Mouse (Mus musculus) lung, adult 2 months (tissue): ENCODE results near the gene Adat1. TPM values are rescaled to one million over a fixed set of nuclear protein-coding genes. Genes with fewer than 3 reads are reported as not detected.
A peak's percentile ranks its signal among the peaks of the same experiment; 100 is the strongest.

ENCODE experiments used
- DNase-seq: peaks from one replicate; pipeline ENCODE4 v3.0.0; 2022
- H3K4me1 ChIP-seq: fragments of 200-500 bp; 2 replicates; pipeline ENCODE4 v1.6.1; 2011; ENCODE audit warnings: low read length; ENCODE audit not compliant: control insufficient read depth, insufficient read depth
- H3K4me3 ChIP-seq: fragments of 200-500 bp; replicated peaks from 2 replicates; pipeline ENCODE3; 2011; ENCODE audit warnings: low read depth, mild to moderate bottlenecking, control low read depth, low read length; ENCODE audit errors: extremely low read depth
- CTCF ChIP-seq: fragments of 200-500 bp; IDR thresholded peaks from 2 replicates; pipeline ENCODE4 v1.5.1; 2011; ENCODE audit warnings: mild to moderate bottlenecking, low read length, control low read depth; ENCODE audit not compliant: insufficient read depth
- POLR2A ChIP-seq: fragments of 200-500 bp; IDR thresholded peaks from 2 replicates; pipeline ENCODE4 v1.6.1; 2011; ENCODE audit warnings: low read depth, mild to moderate bottlenecking, control low read depth, low read length, borderline replicate concordance; ENCODE audit errors: extremely low read depth
- WGBS: fragments of 180-500 bp; shearing (Covaris S2); methylation state at CpG from one replicate; pipeline ENCODE4 v1.1.7; 2018; 5-methylcytosine and 5-hydroxymethylcytosine counted together
- polyA plus RNA-seq: library from polyadenylated mRNA; depleted of rRNA; stranded (reverse); fragments of >200 nt; gene quantifications from 2 replicates; pipeline ENCODE4 v1.2.3, GENCODE M21; 2012; rRNA removed

Adat1 gene
- polyA plus RNA-seq, 1 experiment = 2.7 TPM

DNA sequence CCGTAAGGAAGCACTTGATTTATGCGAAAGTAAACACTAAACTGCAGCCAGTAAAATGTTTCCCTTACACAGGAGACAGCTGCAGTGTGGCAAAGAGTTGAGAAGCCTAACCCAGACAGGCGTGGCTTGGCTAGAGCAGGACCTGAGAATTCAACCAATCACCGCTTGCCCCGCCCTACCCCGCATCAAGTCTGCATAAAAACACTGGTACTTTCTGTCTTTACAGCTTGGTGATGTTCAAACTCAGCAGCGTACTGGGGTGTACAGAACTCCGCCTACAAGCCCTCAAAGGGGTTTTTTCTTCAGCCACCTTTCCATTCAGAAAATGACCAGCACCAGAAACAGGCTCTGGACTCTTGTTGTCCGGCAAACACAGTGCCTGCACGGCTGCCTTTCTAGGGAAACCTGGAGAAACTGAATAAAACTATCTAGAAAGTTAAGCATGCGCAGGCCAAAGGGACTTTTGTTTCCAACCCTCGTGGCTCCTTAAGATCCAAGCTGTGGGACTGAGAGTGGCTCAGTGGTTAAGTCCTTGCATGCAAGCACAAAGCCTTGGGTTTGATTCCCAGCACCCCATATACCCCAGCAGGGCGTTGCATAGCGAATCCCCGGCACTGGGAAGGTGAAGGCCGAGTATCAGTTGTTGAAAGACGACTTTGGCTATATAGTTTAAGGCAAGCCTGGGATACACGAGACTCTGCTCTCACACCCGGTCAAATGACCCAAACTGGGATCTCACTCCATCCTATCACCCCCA lies 59.3 kb downstream of the Adat1 start:
- TF ChIP-seq POLR2A = no peak
- DNase-seq = peak; percentile 56
- Histone ChIP-seq H3K4me3 (peak overlapping the region; percentile 64), H3K4me1 (no peaks in the 10 kb centered on the region)
- WGBS = 27% methylated on average over 19 of the region's 19 CpGs

DNA sequence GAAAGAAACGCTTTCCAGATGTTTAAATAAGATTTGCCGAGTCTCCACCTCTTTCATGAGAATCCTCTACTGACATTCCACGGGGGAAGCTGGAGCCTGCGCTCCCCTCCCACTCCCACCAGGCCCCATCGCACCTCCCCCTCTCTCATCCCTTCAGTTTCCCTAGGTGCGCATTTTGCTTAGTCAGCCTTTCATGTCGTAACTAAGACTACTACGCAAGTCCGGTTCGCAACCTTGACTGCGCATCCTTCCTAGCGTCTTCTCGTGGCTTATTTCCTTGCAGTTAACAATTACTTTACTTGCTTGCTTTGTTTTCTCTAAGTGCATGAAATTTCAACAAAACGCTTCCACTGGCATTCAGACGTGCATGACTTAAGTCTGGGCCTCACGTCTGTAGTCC lies 60.4 kb downstream of the Adat1 start:
- H3K4me1 ChIP-seq = no peaks in the 10 kb centered on the region
- no peak overlapping the region for H3K4me3 ChIP-seq
- no peak for DNase-seq
- TF ChIP-seq POLR2A = no peak
- TF ChIP-seq CTCF = no peak
- WGBS = 82% methylated on average over 16 of the region's 16 CpGs

DNA sequence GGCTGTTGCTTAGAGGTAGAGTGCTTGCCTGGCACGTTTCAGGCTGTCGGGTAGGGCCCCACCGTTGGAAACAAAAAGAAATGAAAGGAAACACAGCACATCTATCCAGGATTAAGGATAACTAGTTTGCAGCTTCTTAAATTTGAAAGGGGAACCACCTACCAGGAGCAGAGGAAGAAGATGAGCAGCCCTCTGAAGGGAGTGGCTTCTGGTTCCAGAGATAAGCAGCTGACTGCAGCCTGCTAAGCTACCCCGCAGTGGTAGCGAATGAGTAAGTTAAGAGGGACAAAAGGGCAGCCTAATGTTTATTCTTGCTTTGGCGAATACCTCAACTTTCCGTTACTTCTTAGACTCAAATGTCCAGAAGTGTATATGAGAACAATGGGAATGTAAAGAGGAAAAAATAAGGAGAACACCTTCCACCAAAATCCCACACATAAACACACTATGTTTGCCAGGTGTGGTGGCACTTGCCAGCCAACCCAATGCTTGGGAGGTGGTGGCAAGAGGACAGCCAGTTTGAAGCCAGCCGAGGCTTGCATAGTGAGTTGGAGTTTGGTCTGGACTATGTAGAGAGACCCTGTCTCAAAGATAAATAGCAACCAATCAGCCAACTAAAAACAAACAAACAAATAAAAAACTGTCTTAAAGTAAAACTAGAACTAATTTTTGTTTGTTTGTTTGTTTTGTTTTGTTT lies 62.3 kb downstream of the Adat1 start:
- no peak for DNase-seq
- Histone ChIP-seq H3K4me3 (no peak overlapping the region), H3K4me1 (no peaks in the 10 kb centered on the region)
- no peak for TF ChIP-seq POLR2A
- TF ChIP-seq CTCF = no peak
- 55% methylated on average over 8 of the region's 8 CpGs for WGBS

DNA sequence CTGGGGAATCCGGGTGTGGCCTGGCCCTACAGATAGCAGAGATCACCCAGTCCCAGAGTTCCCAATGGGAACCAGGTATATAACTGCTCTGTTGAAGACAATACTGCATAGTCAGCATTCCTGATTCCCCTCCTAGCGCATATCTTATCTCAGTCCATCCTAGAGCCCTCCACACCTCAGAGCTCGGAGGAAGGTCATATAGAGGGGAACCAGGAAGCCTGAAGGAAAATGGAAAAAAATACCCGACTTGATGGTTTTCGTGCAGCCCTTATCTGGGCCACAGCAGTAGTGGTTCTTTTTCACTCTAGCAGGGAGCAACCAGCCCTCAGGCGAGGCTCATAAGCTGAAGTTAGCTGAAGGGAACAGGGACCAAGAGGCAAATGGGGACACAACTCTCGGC lies 67.1 kb downstream of the Adat1 start:
- Histone ChIP-seq H3K4me3 (no peak overlapping the region), H3K4me1 (no peaks in the 10 kb centered on the region)
- 81% methylated on average over 7 of the region's 7 CpGs for WGBS
- no peak for DNase-seq
- no peak for TF ChIP-seq CTCF
- no peak for TF ChIP-seq POLR2A

DNA sequence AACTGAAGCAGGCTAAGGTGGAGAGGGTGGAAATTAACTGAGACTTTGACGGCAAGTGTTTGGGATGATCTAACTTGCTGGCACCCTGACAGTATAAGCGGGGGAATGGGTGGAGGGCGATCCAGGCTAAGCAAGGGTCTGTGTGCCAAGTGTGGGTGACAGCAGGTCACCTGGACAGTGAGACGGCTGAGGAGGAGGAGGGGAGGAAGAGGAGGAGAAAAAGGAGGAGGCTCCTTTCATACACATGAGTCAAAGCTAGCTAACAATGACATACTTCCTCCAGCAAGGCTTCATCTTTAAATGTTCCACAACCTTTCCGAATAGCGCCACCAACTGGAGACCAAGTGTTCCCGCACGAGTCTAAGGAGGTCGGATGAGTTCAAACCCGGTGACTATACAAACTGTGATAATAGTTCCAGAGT lies 68.7 kb downstream of the Adat1 start:
- TF ChIP-seq CTCF (peak; percentile 70), POLR2A (no peak)
- 6% methylated on average over 10 of the region's 10 CpGs for WGBS
- peak; percentile 48 for DNase-seq
- Histone ChIP-seq H3K4me1 (no peaks in the 10 kb centered on the region), H3K4me3 (peak overlapping the region; percentile 69)

DNA sequence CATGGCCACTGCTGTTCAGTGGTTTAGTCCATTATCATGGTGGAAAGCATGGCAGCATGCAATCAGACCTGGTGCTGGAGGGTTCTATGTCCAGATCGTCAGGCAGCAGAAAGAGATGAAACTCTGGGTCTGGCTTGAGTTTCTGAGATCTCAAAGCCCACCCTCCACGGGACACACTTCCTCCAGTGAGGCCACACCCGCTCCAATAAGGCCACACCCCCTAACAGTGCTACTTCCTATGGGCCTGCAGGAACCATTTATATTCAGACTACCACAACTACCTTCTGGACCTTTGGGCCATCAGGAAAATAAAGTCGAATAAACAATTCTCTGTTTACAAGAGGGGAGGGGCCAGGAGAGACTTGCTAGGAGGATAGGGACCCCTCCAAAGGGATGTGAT lies 71.1 kb downstream of the Adat1 start:
- 59% methylated on average over 4 of the region's 4 CpGs for WGBS
- H3K4me1 ChIP-seq = no peaks in the 10 kb centered on the region
- no peak overlapping the region for H3K4me3 ChIP-seq
- no peak for DNase-seq
- TF ChIP-seq POLR2A (no peak), CTCF (no peak)

DNA sequence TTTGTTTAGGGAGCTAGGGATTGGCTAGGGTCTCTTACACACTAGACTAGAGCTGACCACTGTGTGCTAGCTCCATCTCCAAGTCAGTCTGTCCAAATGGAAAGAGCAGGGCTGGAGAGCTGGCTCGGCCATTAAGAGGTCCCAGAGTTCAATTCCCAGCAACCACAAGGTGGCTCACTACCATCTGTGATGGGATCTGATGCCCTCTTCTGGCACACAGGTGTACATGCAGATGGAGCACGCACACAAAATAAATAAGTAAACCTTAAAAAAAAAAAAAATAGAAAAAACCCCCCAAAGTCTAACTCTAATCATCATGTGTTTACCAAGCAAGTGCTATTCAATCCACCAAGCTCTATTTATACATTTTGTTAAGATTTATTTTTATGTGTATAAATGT lies 72.4 kb downstream of the Adat1 start:
- no peak for DNase-seq
- WGBS = 92% methylated on average over 2 of the region's 2 CpGs
- H3K4me1 ChIP-seq = no peaks in the 10 kb centered on the region
- 0 out of 2 replicates have a peak, but pooled peaks have one; percentile 13 for TF ChIP-seq CTCF
- TF ChIP-seq POLR2A = no peak
- H3K4me3 ChIP-seq = no peak overlapping the region

Other genes with a start within 250 kb of the Adat1 start
- gene Bcar1, start 248.5 kb downstream of the Adat1 start, polyA plus RNA-seq = 81.4 and 87.7 TPM in 2 replicates
- gene Cfdp1, start 138.0 kb downstream of the Adat1 start, polyA plus RNA-seq = 3.6 and 7.9 TPM in 2 replicates
- 4.0 and 5.0 TPM in 2 replicates for gene Tmem170, start 115.6 kb downstream of the Adat1 start, polyA plus RNA-seq
- 7.1 and 7.6 TPM in 2 replicates for gene Chst5, start 81.9 kb downstream of the Adat1 start, polyA plus RNA-seq
- gene Tmem231, start 58.4 kb downstream of the Adat1 start, polyA plus RNA-seq = 8.0 and 8.2 TPM in 2 replicates
- gene Gabarapl2, start 51.6 kb downstream of the Adat1 start, polyA plus RNA-seq = 26.2 and 58.2 TPM in 2 replicates
- 28.0 and 42.2 TPM in 2 replicates for gene Kars, start 19.0 kb upstream of the Adat1 start, polyA plus RNA-seq
- 10.4 TPM in 2 replicates for gene Terf2ip, start 19.1 kb upstream of the Adat1 start, polyA plus RNA-seq
- gene Gm6793, start 22.7 kb upstream of the Adat1 start, polyA plus RNA-seq = 0.21 TPM in 1 of 2 replicates, not detected in the other